Mouse (Mus musculus): ENCODE measurements around the gene Cmss1. TPM values are rescaled to one million over a fixed set of nuclear protein-coding genes. Genes with fewer than 3 reads are reported as not detected.
A peak's percentile ranks its signal among the peaks of the same experiment; 100 is the strongest.

Gene Cmss1
- polyA plus RNA-seq, 1 experiment from 2014 or later, result 33.5 TPM

- no peak overlapping the region for H3K9ac ChIP-seq (ENCODE audit: low read depth, low read length)
- H3K9me3 ChIP-seq (ENCODE audit: control insufficient read depth, low read length), result no peaks in the 10 kb centered on the region
- H3K4me2 ChIP-seq (ENCODE audit: low read depth, low read length), result no peak overlapping the region
- peak overlapping the region; percentile 21; the same call in 1 of the 2 replicates for H3K27ac ChIP-seq (replicated peaks; ENCODE audit: low read depth, low read length)
- H3K36me3 ChIP-seq (ENCODE audit: control insufficient read depth, insufficient read depth, low read length), result no peaks in the 10 kb centered on the region
- 34% methylated on average over 7 of the region's 7 CpGs for WGBS
- H3K4me1 ChIP-seq (ENCODE audit: control insufficient read depth, insufficient read depth, low read length), result no peaks in the 10 kb centered on the region
- H3K27me3 ChIP-seq (replicated peaks; ENCODE audit: control insufficient read depth, insufficient read depth, low read length), result no peaks in the 10 kb centered on the region
- ATAC-seq (ENCODE audit: low read depth) (no peak), DNase-seq (ENCODE audit: low spot score) (peak; percentile 80)
- H3K4me3 ChIP-seq (ENCODE audit: low read depth, low read length), result no peak overlapping the region
Measured at GRCm38 (mm10) chr16:57593422-57594157, 13.1 kb downstream of the Cmss1 start.

- 36% methylated on average over 3 of the region's 3 CpGs for WGBS
- DNase-seq (ENCODE audit: low spot score), result no peak
- Histone ChIP-seq H3K4me1 (ENCODE audit: control insufficient read depth, insufficient read depth, low read length) (peaks cover 2% of the 10 kb centered on the region; the same call in 1 of the 2 replicates), H3K4me2 (ENCODE audit: low read depth, low read length) (no peak overlapping the region), H3K27ac (replicated peaks; ENCODE audit: low read depth, low read length) (no peak overlapping the region), H3K27me3 (replicated peaks; ENCODE audit: control insufficient read depth, insufficient read depth, low read length) (no peaks in the 10 kb centered on the region), H3K9me3 (ENCODE audit: control insufficient read depth, low read length) (no peaks in the 10 kb centered on the region), H3K4me3 (ENCODE audit: low read depth, low read length) (no peak overlapping the region), H3K36me3 (ENCODE audit: control insufficient read depth, insufficient read depth, low read length) (no peaks in the 10 kb centered on the region), H3K9ac (ENCODE audit: low read depth, low read length) (no peak overlapping the region)
- ATAC-seq (ENCODE audit: low read depth), result no peak
Measured at GRCm38 (mm10) chr16:57585201-57585600, 21.5 kb downstream of the Cmss1 start.

DNA sequence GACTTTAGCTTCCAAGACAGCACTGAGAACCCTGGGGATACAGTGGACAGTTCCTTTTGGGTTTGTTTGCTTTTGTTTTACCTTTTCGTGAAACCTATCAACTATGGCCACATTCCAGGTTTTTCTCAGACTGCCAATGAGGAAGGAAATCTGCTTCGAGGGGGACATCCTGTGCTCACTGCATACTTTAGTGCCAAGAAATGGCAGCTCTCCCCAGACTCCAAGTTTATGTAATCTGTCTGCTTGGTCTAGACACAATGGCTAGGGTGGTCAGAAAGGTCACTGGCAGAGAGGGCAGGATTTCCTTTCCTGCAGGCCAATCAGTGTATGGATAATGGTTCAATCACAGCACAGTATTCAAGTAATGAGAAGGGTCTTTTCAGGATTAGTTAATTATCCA is 24.7 kb downstream of the Cmss1 start:
- H3K4me2 ChIP-seq (ENCODE audit: low read depth, low read length), result no peak overlapping the region
- ATAC-seq (ENCODE audit: low read depth) (no peak), DNase-seq (ENCODE audit: low spot score) (peak; percentile 27)
- no peaks in the 10 kb centered on the region for H3K9me3 ChIP-seq (ENCODE audit: control insufficient read depth, low read length)
- H3K4me3 ChIP-seq (ENCODE audit: low read depth, low read length), result no peak overlapping the region
- peaks cover 2% of the 10 kb centered on the region; the same call in 1 of the 2 replicates for H3K4me1 ChIP-seq (ENCODE audit: control insufficient read depth, insufficient read depth, low read length)
- 71% methylated on average over 2 of the region's 2 CpGs for WGBS
- no peak overlapping the region for H3K27ac ChIP-seq (replicated peaks; ENCODE audit: low read depth, low read length)
- no peak overlapping the region for H3K9ac ChIP-seq (ENCODE audit: low read depth, low read length)
- no peaks in the 10 kb centered on the region for H3K36me3 ChIP-seq (ENCODE audit: control insufficient read depth, insufficient read depth, low read length)
- H3K27me3 ChIP-seq (replicated peaks; ENCODE audit: control insufficient read depth, insufficient read depth, low read length), result no peaks in the 10 kb centered on the region

GRCm38 (mm10) chr16:57580041-57580440 is 26.6 kb downstream of the Cmss1 start:
- no peak for DNase-seq (ENCODE audit: low spot score)
- no peaks in the 10 kb centered on the region for H3K9me3 ChIP-seq (ENCODE audit: control insufficient read depth, low read length)
- WGBS, result 66% methylated on average over 7 of the region's 7 CpGs

DNA sequence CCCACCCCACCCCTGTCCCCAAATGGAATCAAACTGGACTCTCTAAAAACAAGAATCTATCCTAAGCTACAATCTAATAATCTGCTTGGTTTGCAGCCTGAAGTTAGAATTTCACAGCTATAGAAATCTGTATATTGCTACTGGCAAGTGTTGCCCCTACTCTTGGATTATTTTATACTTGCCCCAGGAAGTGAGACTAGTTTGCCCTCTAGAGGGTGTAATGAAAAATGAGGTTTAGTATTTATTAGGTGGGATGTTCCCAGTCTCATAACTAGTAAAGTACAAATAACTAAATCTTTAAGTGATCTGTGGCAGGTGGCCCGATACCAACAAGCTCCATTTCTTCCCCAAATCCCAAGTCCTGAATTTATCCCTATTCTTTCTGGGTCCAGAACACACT is 29.1 kb downstream of the Cmss1 start:
- Histone ChIP-seq H3K9me3 (ENCODE audit: control insufficient read depth, low read length) (no peaks in the 10 kb centered on the region), H3K9ac (ENCODE audit: low read depth, low read length) (no peak overlapping the region), H3K27me3 (replicated peaks; ENCODE audit: control insufficient read depth, insufficient read depth, low read length) (no peaks in the 10 kb centered on the region), H3K4me1 (ENCODE audit: control insufficient read depth, insufficient read depth, low read length) (no peaks in the 10 kb centered on the region), H3K36me3 (ENCODE audit: control insufficient read depth, insufficient read depth, low read length) (0 out of 2 replicates have a peak, but pooled peaks cover 3% of the 10 kb centered on the region), H3K27ac (replicated peaks; ENCODE audit: low read depth, low read length) (no peak overlapping the region), H3K4me3 (ENCODE audit: low read depth, low read length) (no peak overlapping the region), H3K4me2 (ENCODE audit: low read depth, low read length) (no peak overlapping the region)
- DNase-seq (ENCODE audit: low spot score) (no peak), ATAC-seq (ENCODE audit: low read depth) (no peak)
- 94% methylated on average over 1 of the region's 1 CpGs for WGBS

More at GRCm38 (mm10) chr16:57580041-57580440, 26.6 kb downstream of the Cmss1 start:
- no peak for ATAC-seq (ENCODE audit: low read depth)
- Histone ChIP-seq H3K27ac (replicated peaks; ENCODE audit: low read depth, low read length) (no peak overlapping the region), H3K36me3 (ENCODE audit: control insufficient read depth, insufficient read depth, low read length) (no peaks in the 10 kb centered on the region), H3K4me3 (ENCODE audit: low read depth, low read length) (no peak overlapping the region), H3K27me3 (replicated peaks; ENCODE audit: control insufficient read depth, insufficient read depth, low read length) (no peaks in the 10 kb centered on the region), H3K9ac (ENCODE audit: low read depth, low read length) (no peak overlapping the region), H3K4me2 (ENCODE audit: low read depth, low read length) (no peak overlapping the region), H3K4me1 (ENCODE audit: control insufficient read depth, insufficient read depth, low read length) (peaks cover 2% of the 10 kb centered on the region; the same call in 1 of the 2 replicates)

DNA sequence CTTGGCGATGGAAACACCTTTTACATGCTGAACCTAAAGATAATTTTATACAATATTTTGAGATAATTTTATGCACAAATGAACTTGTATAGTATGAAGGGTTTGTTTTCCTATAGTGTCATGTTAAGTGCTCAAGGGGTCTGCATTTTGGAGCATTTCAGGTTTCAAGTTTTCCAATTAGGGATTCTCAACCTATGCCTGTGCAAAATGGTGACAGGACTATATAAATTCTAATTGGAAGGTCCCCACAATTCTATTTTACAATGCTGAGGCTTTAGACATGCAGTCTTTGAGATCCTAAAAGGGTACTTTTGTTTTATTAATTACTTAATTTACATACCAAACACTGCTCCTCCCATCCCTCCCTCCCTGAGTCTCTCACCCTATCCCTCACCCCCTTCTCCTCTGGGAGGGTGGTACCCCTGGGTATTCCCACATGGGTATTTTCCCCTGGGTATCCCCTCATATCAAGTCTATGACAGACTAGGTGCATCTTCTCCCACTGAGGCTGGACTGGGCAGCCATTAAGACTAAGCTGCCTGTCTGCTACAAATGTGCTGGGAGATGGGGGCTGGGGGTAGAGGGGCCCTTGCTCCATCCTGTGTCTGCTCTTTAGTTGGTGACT is 30.8 kb downstream of the Cmss1 start:
- Histone ChIP-seq H3K4me3 (ENCODE audit: low read depth, low read length) (no peak overlapping the region), H3K9ac (ENCODE audit: low read depth, low read length) (no peak overlapping the region), H3K27me3 (replicated peaks; ENCODE audit: control insufficient read depth, insufficient read depth, low read length) (no peaks in the 10 kb centered on the region), H3K4me2 (ENCODE audit: low read depth, low read length) (no peak overlapping the region), H3K36me3 (ENCODE audit: control insufficient read depth, insufficient read depth, low read length) (peaks cover 19% of the 10 kb centered on the region), H3K9me3 (ENCODE audit: control insufficient read depth, low read length) (no peaks in the 10 kb centered on the region), H3K4me1 (ENCODE audit: control insufficient read depth, insufficient read depth, low read length) (no peaks in the 10 kb centered on the region), H3K27ac (replicated peaks; ENCODE audit: low read depth, low read length) (no peak overlapping the region)
- DNase-seq (ENCODE audit: low spot score) (no peak), ATAC-seq (ENCODE audit: low read depth) (no peak)
- 90% methylated on average over 1 of the region's 1 CpGs for WGBS

DNA sequence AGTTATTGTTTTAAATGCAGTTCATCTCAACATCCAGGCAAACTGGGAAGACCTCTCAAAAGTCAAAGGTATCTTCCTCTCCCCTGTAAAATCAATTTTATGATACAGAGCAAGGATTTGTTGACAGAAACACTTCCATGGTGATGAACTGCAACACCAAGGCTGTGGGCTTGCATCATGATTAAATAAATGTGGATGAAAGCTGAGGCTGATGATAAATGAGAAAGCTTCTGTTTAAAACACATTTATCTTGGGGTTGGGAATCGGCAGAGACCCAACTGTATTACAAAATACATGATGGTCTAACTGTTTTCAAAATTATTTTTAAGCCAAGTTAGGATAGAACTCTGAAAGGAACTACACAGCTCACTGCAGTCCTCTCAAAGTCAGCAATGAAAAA is 32.8 kb downstream of the Cmss1 start:
- no peaks in the 10 kb centered on the region for H3K9me3 ChIP-seq (ENCODE audit: control insufficient read depth, low read length)
- DNase-seq (ENCODE audit: low spot score) (no peak), ATAC-seq (ENCODE audit: low read depth) (no peak)
- no peaks in the 10 kb centered on the region for H3K27me3 ChIP-seq (replicated peaks; ENCODE audit: control insufficient read depth, insufficient read depth, low read length)
- H3K36me3 ChIP-seq (ENCODE audit: control insufficient read depth, insufficient read depth, low read length), result peaks cover 32% of the 10 kb centered on the region
- H3K27ac ChIP-seq (replicated peaks; ENCODE audit: low read depth, low read length), result no peak overlapping the region
- H3K4me3 ChIP-seq (ENCODE audit: low read depth, low read length), result no peak overlapping the region
- WGBS, result 68% methylated on average over 1 of the region's 1 CpGs
- no peak overlapping the region for H3K9ac ChIP-seq (ENCODE audit: low read depth, low read length)
- H3K4me2 ChIP-seq (ENCODE audit: low read depth, low read length), result no peak overlapping the region
- H3K4me1 ChIP-seq (ENCODE audit: control insufficient read depth, insufficient read depth, low read length), result no peaks in the 10 kb centered on the region

DNA sequence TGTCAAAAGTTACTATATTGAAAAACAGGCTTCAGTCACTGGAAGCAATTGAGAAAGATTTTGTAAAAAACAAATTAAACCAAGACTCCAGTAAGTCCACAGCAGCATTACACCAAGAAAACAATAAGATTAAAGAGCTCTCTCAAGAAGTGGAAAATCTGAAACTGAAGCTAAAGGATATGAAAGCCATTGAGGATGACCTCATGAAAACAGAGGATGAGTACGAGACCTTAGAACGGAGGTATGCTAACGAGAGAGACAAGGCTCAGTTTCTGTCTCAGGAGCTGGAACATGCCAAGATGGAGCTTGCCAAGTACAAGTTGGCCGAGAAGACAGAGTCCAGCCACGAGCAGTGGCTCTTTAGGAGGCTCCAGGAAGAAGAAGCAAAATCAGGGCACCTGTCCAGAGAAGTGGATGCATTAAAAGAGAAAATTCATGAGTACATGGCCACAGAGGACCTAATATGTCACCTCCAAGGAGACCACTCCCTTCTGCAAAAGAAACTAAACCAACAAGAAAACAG is 35.8 kb downstream of the Cmss1 start:
- WGBS, result 89% methylated on average over 5 of the region's 5 CpGs
- H3K36me3 ChIP-seq (ENCODE audit: control insufficient read depth, insufficient read depth, low read length), result peaks cover 32% of the 10 kb centered on the region

More for the DNA sequence above, 35.8 kb downstream of the Cmss1 start:
- ATAC-seq (ENCODE audit: low read depth) (no peak), DNase-seq (ENCODE audit: low spot score) (no peak)
- H3K27ac ChIP-seq (replicated peaks; ENCODE audit: low read depth, low read length), result no peak overlapping the region
- no peak overlapping the region for H3K4me2 ChIP-seq (ENCODE audit: low read depth, low read length)
- no peaks in the 10 kb centered on the region for H3K4me1 ChIP-seq (ENCODE audit: control insufficient read depth, insufficient read depth, low read length)
- H3K27me3 ChIP-seq (replicated peaks; ENCODE audit: control insufficient read depth, insufficient read depth, low read length), result no peaks in the 10 kb centered on the region
- H3K9ac ChIP-seq (ENCODE audit: low read depth, low read length), result no peak overlapping the region
- H3K9me3 ChIP-seq (ENCODE audit: control insufficient read depth, low read length), result no peaks in the 10 kb centered on the region
- H3K4me3 ChIP-seq (ENCODE audit: low read depth, low read length), result no peak overlapping the region
